Mouse (Mus musculus): Measurements from ENCODE around the gene Catsper4. TPM values are rescaled to one million over a fixed set of nuclear protein-coding genes. Genes with fewer than 3 reads are reported as not detected.
A peak's percentile ranks its signal among the peaks of the same experiment; 100 is the strongest.

The Catsper4 gene
- polyA plus RNA-seq, 1 experiment, result 1.4 TPM

GRCm38 (mm10) chr4:134181825-134182224, 45.4 kb downstream of the Catsper4 start:
- no peaks in the 10 kb centered on the region for H3K36me3 ChIP-seq (ENCODE audit: control insufficient read depth, insufficient read depth, low read length)
- peaks cover 7% of the 10 kb centered on the region for H3K4me1 ChIP-seq (ENCODE audit: control insufficient read depth, insufficient read depth, insufficient read length, low read length)
- no peak overlapping the region for H3K4me3 ChIP-seq (ENCODE audit: low read depth, low read length)
- no peaks in the 10 kb centered on the region for H3K27me3 ChIP-seq (ENCODE audit: control insufficient read depth, insufficient read depth, low read length)
- no peak for TF ChIP-seq CTCF (IDR thresholded peaks at IDR 0.05; ENCODE audit: extremely low read depth, insufficient read length, insufficient replicate concordance, low read depth, low read length)
- TF ChIP-seq POLR2A (IDR thresholded peaks at IDR 0.05; ENCODE audit: low read depth, low read length), result no peak
- no peak overlapping the region for H3K27ac ChIP-seq (ENCODE audit: insufficient read depth, low read depth, low read length)

GRCm38 (mm10) chr4:134181112-134181511, 46.1 kb downstream of the Catsper4 start:
- Histone ChIP-seq H3K27me3 (ENCODE audit: control insufficient read depth, insufficient read depth, low read length) (no peaks in the 10 kb centered on the region), H3K4me1 (ENCODE audit: control insufficient read depth, insufficient read depth, insufficient read length, low read length) (peaks cover 5% of the 10 kb centered on the region; the same call in 1 of the 2 replicates), H3K36me3 (ENCODE audit: control insufficient read depth, insufficient read depth, low read length) (no peaks in the 10 kb centered on the region), H3K27ac (ENCODE audit: insufficient read depth, low read depth, low read length) (no peak overlapping the region), H3K4me3 (ENCODE audit: low read depth, low read length) (no peak overlapping the region)
- no peak for TF ChIP-seq CTCF (IDR thresholded peaks at IDR 0.05; ENCODE audit: extremely low read depth, insufficient read length, insufficient replicate concordance, low read depth, low read length)
- no peak for TF ChIP-seq POLR2A (IDR thresholded peaks at IDR 0.05; ENCODE audit: low read depth, low read length)
- 97% methylated on average over 1 of the region's 1 CpGs for WGBS

- Histone ChIP-seq H3K27ac (ENCODE audit: insufficient read depth, low read depth, low read length) (no peak overlapping the region), H3K4me3 (ENCODE audit: low read depth, low read length) (no peak overlapping the region), H3K4me1 (ENCODE audit: control insufficient read depth, insufficient read depth, insufficient read length, low read length) (no peaks in the 10 kb centered on the region), H3K27me3 (ENCODE audit: control insufficient read depth, insufficient read depth, low read length) (no peaks in the 10 kb centered on the region), H3K36me3 (ENCODE audit: control insufficient read depth, insufficient read depth, low read length) (peaks cover 5% of the 10 kb centered on the region; the same call in 1 of the 2 replicates)
- TF ChIP-seq POLR2A (IDR thresholded peaks at IDR 0.05; ENCODE audit: low read depth, low read length) (no peak), CTCF (IDR thresholded peaks at IDR 0.05; ENCODE audit: extremely low read depth, insufficient read length, insufficient replicate concordance, low read depth, low read length) (no peak)
- WGBS, result 60% methylated on average over 3 of the region's 3 CpGs
These were observed 54.8 kb downstream of the Catsper4 start for GRCm38 (mm10) chr4:134172391-134172790.

- 92% methylated on average over 3 of the region's 3 CpGs for WGBS
- no peak overlapping the region for H3K4me3 ChIP-seq (ENCODE audit: low read depth, low read length)
- H3K27me3 ChIP-seq (ENCODE audit: control insufficient read depth, insufficient read depth, low read length), result no peaks in the 10 kb centered on the region
- H3K27ac ChIP-seq (ENCODE audit: insufficient read depth, low read depth, low read length), result no peak overlapping the region
- H3K4me1 ChIP-seq (ENCODE audit: control insufficient read depth, insufficient read depth, insufficient read length, low read length), result no peaks in the 10 kb centered on the region
- H3K36me3 ChIP-seq (ENCODE audit: control insufficient read depth, insufficient read depth, low read length), result peaks cover 21% of the 10 kb centered on the region
- no peak for TF ChIP-seq POLR2A (IDR thresholded peaks at IDR 0.05; ENCODE audit: low read depth, low read length)
- no peak for TF ChIP-seq CTCF (IDR thresholded peaks at IDR 0.05; ENCODE audit: extremely low read depth, insufficient read length, insufficient replicate concordance, low read depth, low read length)
These were observed 60.3 kb downstream of the Catsper4 start for GRCm38 (mm10) chr4:134166906-134167305.

DNA sequence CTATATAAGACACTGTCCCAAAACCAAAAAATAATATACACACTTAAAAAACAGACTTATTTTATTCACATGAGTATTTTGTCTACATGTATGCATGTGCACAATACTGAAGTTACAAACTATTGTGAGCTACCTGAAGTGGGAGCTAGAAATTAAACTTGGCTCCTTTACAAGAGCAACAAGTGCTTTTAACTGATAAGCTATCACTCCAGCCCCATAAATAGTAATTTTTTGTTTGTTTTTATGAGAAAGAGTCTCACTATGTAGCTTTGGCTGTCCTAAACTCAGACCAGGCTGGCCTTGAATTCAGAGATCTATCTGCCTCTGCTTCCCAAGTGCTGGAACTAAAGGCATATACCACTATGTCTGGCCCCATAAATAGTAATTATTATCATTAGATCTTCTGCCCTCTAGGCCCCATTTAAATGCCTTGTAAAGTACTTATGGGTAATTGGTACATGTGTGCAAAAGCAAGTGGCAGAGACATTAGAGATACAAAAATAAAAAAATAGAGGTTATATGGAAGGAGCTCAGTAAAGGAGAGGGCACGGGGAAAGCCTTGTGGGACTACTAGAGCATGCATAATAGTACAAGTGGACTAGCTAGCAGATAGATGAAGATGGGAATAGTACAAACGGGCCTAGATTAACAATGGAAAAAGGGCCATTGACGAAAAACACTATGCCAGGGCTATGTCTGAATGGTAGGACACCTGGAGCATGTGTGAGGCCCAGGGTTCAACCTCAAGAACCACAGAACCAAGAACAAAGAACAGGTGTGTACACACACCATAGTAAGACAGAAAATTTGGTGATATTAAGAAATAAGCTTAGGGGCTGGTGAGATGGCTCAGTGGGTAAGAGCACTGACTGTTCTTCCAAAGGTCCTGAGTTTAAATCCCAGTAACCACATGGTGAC, 61.4 kb downstream of the Catsper4 start:
- 42% methylated on average over 3 of the region's 3 CpGs for WGBS
- Histone ChIP-seq H3K4me3 (ENCODE audit: low read depth, low read length) (no peak overlapping the region), H3K27ac (ENCODE audit: insufficient read depth, low read depth, low read length) (no peak overlapping the region), H3K27me3 (ENCODE audit: control insufficient read depth, insufficient read depth, low read length) (no peaks in the 10 kb centered on the region), H3K36me3 (ENCODE audit: control insufficient read depth, insufficient read depth, low read length) (peaks cover 21% of the 10 kb centered on the region), H3K4me1 (ENCODE audit: control insufficient read depth, insufficient read depth, insufficient read length, low read length) (no peaks in the 10 kb centered on the region)
- TF ChIP-seq CTCF (IDR thresholded peaks at IDR 0.05; ENCODE audit: extremely low read depth, insufficient read length, insufficient replicate concordance, low read depth, low read length), result no peak
- TF ChIP-seq POLR2A (IDR thresholded peaks at IDR 0.05; ENCODE audit: low read depth, low read length), result no peak

- H3K36me3 ChIP-seq (ENCODE audit: control insufficient read depth, insufficient read depth, low read length), result peaks cover 17% of the 10 kb centered on the region
- peak overlapping the region; percentile 2; the same call in 1 of the 2 replicates for H3K4me3 ChIP-seq (ENCODE audit: low read depth, low read length)
- no peaks in the 10 kb centered on the region for H3K4me1 ChIP-seq (ENCODE audit: control insufficient read depth, insufficient read depth, insufficient read length, low read length)
- peak overlapping the region; percentile 92 for H3K27ac ChIP-seq (ENCODE audit: insufficient read depth, low read depth, low read length)
- no peak for TF ChIP-seq POLR2A (IDR thresholded peaks at IDR 0.05; ENCODE audit: low read depth, low read length)
- TF ChIP-seq CTCF (IDR thresholded peaks at IDR 0.05; ENCODE audit: extremely low read depth, insufficient read length, insufficient replicate concordance, low read depth, low read length), result no peak
- no peaks in the 10 kb centered on the region for H3K27me3 ChIP-seq (ENCODE audit: control insufficient read depth, insufficient read depth, low read length)
- WGBS, result 20% methylated on average over 6 of the region's 6 CpGs
These were observed 62.2 kb downstream of the Catsper4 start for GRCm38 (mm10) chr4:134165024-134165423.

DNA sequence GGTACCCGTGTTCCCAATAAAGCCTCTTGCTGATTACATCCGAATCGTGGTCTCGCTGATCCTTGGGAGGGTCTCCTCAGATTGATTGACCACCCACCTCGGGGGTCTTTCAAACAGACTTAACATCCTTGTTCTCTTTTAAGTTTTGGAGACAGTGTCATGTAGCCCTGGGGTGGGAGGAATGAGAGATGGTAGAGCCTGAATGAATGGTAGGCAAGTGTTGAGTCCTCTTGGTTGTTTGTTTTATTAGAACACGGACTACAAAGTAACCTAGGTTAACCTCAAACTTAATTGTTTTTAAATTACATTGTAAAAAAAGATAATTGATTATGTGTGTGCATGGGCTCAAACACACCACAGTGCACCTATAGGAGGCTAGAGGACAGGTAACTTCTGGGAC, 62.6 kb downstream of the Catsper4 start:
- H3K4me3 ChIP-seq (ENCODE audit: low read depth, low read length), result peak overlapping the region; percentile 30
- H3K36me3 ChIP-seq (ENCODE audit: control insufficient read depth, insufficient read depth, low read length), result peaks cover 17% of the 10 kb centered on the region

More for the DNA sequence above, 62.6 kb downstream of the Catsper4 start:
- H3K27ac ChIP-seq (ENCODE audit: insufficient read depth, low read depth, low read length), result peak overlapping the region; percentile 92
- 28% methylated on average over 6 of the region's 6 CpGs for WGBS
- no peaks in the 10 kb centered on the region for H3K4me1 ChIP-seq (ENCODE audit: control insufficient read depth, insufficient read depth, insufficient read length, low read length)
- H3K27me3 ChIP-seq (ENCODE audit: control insufficient read depth, insufficient read depth, low read length), result no peaks in the 10 kb centered on the region
- TF ChIP-seq CTCF (IDR thresholded peaks at IDR 0.05; ENCODE audit: extremely low read depth, insufficient read length, insufficient replicate concordance, low read depth, low read length), result no peak

Other genes starting within 250 kb of the Catsper4 start
- 10.3 and 16.0 TPM in 2 replicates for gene Dhdds, start 226.5 kb downstream of the Catsper4 start, polyA plus RNA-seq (2012; rRNA removed)
- gene Lin28a, start 208.5 kb downstream of the Catsper4 start, polyA plus RNA-seq (2012; rRNA removed), result not detected in 2 replicates
- gene Zfp683, start 173.5 kb downstream of the Catsper4 start, polyA plus RNA-seq (2012; rRNA removed), result 0.24 and 1.3 TPM in 2 replicates
- gene Crybg2, start 166.6 kb downstream of the Catsper4 start, polyA plus RNA-seq (2012; rRNA removed), result 57.7 and 92.5 TPM in 2 replicates
- gene Cd52, start 132.3 kb downstream of the Catsper4 start, polyA plus RNA-seq (2012; rRNA removed), result 21.7 and 35.1 TPM in 2 replicates
- 2.8 and 4.5 TPM in 2 replicates for gene Ubxn11, start 124.8 kb downstream of the Catsper4 start, polyA plus RNA-seq (2012; rRNA removed)
- 453 and 911 TPM in 2 replicates for gene Sh3bgrl3, start 98.6 kb downstream of the Catsper4 start, polyA plus RNA-seq (2012; rRNA removed)
- 5.3 and 19.2 TPM in 2 replicates for gene Cep85, start 40.3 kb downstream of the Catsper4 start, polyA plus RNA-seq (2012; rRNA removed)
- not detected in 2 replicates for gene Gm7534, start 24.4 kb downstream of the Catsper4 start, polyA plus RNA-seq (2012; rRNA removed)
- gene Cnksr1, start 11.0 kb upstream of the Catsper4 start, polyA plus RNA-seq (2012; rRNA removed), result 16.3 and 42.5 TPM in 2 replicates
- gene E130218I03Rik, start 16.3 kb upstream of the Catsper4 start, polyA plus RNA-seq (2012; rRNA removed), result not detected in 2 replicates
- gene Zfp593, start 18.2 kb upstream of the Catsper4 start, polyA plus RNA-seq (2012; rRNA removed), result 6.4 and 7.2 TPM in 2 replicates
- gene Gm30191, start 19.6 kb upstream of the Catsper4 start, polyA plus RNA-seq (2012; rRNA removed), result 0.35 TPM in 1 of 2 replicates, not detected in the other
- gene Grrp1, start 26.7 kb upstream of the Catsper4 start, polyA plus RNA-seq (2012; rRNA removed), result 8.6 and 16.7 TPM in 2 replicates
- 1.4 and 1.6 TPM in 2 replicates for gene Pdik1l, start 60.5 kb upstream of the Catsper4 start, polyA plus RNA-seq (2012; rRNA removed)
- 0.46 TPM in 1 of 2 replicates, not detected in the other for gene Trim63, start 87.7 kb upstream of the Catsper4 start, polyA plus RNA-seq (2012; rRNA removed)
- 25.8 and 57.1 TPM in 2 replicates for gene Slc30a2, start 115.8 kb upstream of the Catsper4 start, polyA plus RNA-seq (2012; rRNA removed)
- 1.5 and 1.7 TPM in 2 replicates for gene Extl1, start 156.5 kb upstream of the Catsper4 start, polyA plus RNA-seq (2012; rRNA removed)
- gene Pafah2, start 168.9 kb upstream of the Catsper4 start, polyA plus RNA-seq (2012; rRNA removed), result 12.9 and 20.5 TPM in 2 replicates
- 1.9 and 9.8 TPM in 2 replicates for gene Stmn1, start 240.9 kb upstream of the Catsper4 start, polyA plus RNA-seq (2012; rRNA removed)